Mouse (Mus musculus): ENCODE data around the gene Lrrc3c. TPM values are rescaled to one million over a fixed set of nuclear protein-coding genes. Genes with fewer than 3 reads are reported as not detected.
A peak's percentile ranks its signal among the peaks of the same experiment; 100 is the strongest.

The Lrrc3c gene
- polyA plus RNA-seq, 1 experiment from 2014 or later: not detected

- H3K4me2 ChIP-seq (ENCODE audit: low read length): no peak overlapping the region
- ATAC-seq (replicated peaks; ENCODE audit: low FRiP score, low TSS enrichment, low read depth): no peak
- WGBS: 93% methylated on average over 3 of the region's 3 CpGs
Measured at GRCm38 (mm10) chr11:98583265-98583552, 14.9 kb upstream of the Lrrc3c start.

DNA sequence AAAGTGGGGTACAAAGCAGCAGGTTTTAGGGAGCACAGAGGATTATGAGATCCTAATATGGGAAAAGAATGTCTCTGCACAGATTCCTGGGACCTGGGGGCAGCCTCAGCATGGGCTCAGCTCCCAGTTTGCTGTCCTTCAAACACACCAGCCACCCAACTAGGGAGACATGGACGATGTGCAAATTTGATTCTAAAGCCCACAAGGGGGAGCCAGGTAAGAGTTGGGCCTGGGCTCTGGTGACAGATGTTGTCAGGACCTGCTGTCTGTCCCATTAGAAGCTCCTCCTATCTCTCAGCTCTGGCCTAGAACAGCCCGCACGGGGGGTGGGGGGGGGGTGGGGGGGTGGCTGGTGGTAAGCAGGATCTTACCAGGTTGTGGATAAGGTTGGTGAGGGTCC is 14.5 kb upstream of the Lrrc3c start:
- peaks cover 27% of the 10 kb centered on the region for H3K4me1 ChIP-seq (replicated peaks; ENCODE audit: control insufficient read depth, insufficient read depth, low read length)
- no peak overlapping the region for H3K9ac ChIP-seq (ENCODE audit: low read length)
- WGBS: 16% methylated on average over 3 of the region's 3 CpGs
- no peaks in the 10 kb centered on the region for H3K9me3 ChIP-seq (ENCODE audit: control insufficient read depth, low read length)
- H3K4me3 ChIP-seq (ENCODE audit: low read depth, low read length): no peak overlapping the region
- no peak overlapping the region for H3K4me2 ChIP-seq (ENCODE audit: low read length)
- H3K36me3 ChIP-seq (ENCODE audit: control insufficient read depth, insufficient read depth, low read length): peaks cover 20% of the 10 kb centered on the region
- DNase-seq (ENCODE audit: low spot score) (no peak), ATAC-seq (replicated peaks; ENCODE audit: low FRiP score, low TSS enrichment, low read depth) (no peak)
- H3K27me3 ChIP-seq (replicated peaks; ENCODE audit: control insufficient read depth, insufficient read depth, low read length): no peaks in the 10 kb centered on the region
- H3K27ac ChIP-seq (ENCODE audit: low read depth): no peak overlapping the region

More at GRCm38 (mm10) chr11:98583265-98583552, 14.9 kb upstream of the Lrrc3c start:
- Histone ChIP-seq H3K9me3 (ENCODE audit: control insufficient read depth, low read length) (no peaks in the 10 kb centered on the region), H3K27me3 (replicated peaks; ENCODE audit: control insufficient read depth, insufficient read depth, low read length) (no peaks in the 10 kb centered on the region), H3K27ac (ENCODE audit: low read depth) (no peak overlapping the region), H3K4me3 (ENCODE audit: low read depth, low read length) (no peak overlapping the region), H3K9ac (ENCODE audit: low read length) (no peak overlapping the region), H3K36me3 (ENCODE audit: control insufficient read depth, insufficient read depth, low read length) (peaks cover 20% of the 10 kb centered on the region), H3K4me1 (replicated peaks; ENCODE audit: control insufficient read depth, insufficient read depth, low read length) (peaks cover 23% of the 10 kb centered on the region)
- DNase-seq (ENCODE audit: low spot score): no peak

DNA sequence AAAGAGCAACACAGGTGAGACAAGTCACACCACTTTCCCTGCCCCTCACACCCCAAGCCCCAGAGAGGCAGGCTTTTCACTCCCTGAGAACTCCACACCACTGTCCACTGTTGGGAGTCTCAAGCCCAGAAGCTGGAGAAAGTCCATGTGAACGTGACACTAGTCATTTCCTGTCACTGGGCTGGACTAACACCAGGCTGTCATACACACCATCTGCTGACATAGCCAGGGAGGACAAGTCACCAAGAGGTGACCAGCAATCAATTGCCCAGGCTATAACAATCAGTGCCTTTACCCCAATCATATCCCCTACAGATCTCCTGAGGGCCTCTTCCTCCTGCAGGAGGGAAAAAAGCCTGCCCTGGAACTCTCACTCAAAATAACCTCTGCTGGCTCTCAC is 13.9 kb upstream of the Lrrc3c start:
- 60% methylated on average over 1 of the region's 1 CpGs for WGBS
- H3K9me3 ChIP-seq (ENCODE audit: control insufficient read depth, low read length): no peaks in the 10 kb centered on the region
- no peaks in the 10 kb centered on the region for H3K27me3 ChIP-seq (replicated peaks; ENCODE audit: control insufficient read depth, insufficient read depth, low read length)
- ATAC-seq (replicated peaks; ENCODE audit: low FRiP score, low TSS enrichment, low read depth): no peak
- H3K36me3 ChIP-seq (ENCODE audit: control insufficient read depth, insufficient read depth, low read length): peaks cover 20% of the 10 kb centered on the region
- no peak for DNase-seq (ENCODE audit: low spot score)
- no peak overlapping the region for H3K4me3 ChIP-seq (ENCODE audit: low read depth, low read length)
- no peak overlapping the region for H3K9ac ChIP-seq (ENCODE audit: low read length)
- peaks cover 31% of the 10 kb centered on the region for H3K4me1 ChIP-seq (replicated peaks; ENCODE audit: control insufficient read depth, insufficient read depth, low read length)
- no peak overlapping the region for H3K27ac ChIP-seq (ENCODE audit: low read depth)
- no peak overlapping the region for H3K4me2 ChIP-seq (ENCODE audit: low read length)

- WGBS: 92% methylated on average over 6 of the region's 6 CpGs
- no peak for DNase-seq (ENCODE audit: low spot score)
- Histone ChIP-seq H3K27ac (ENCODE audit: low read depth) (no peak overlapping the region), H3K9me3 (ENCODE audit: control insufficient read depth, low read length) (no peaks in the 10 kb centered on the region), H3K4me1 (replicated peaks; ENCODE audit: control insufficient read depth, insufficient read depth, low read length) (peaks cover 31% of the 10 kb centered on the region), H3K4me3 (ENCODE audit: low read depth, low read length) (no peak overlapping the region), H3K4me2 (ENCODE audit: low read length) (no peak overlapping the region), H3K9ac (ENCODE audit: low read length) (no peak overlapping the region), H3K36me3 (ENCODE audit: control insufficient read depth, insufficient read depth, low read length) (peaks cover 20% of the 10 kb centered on the region), H3K27me3 (replicated peaks; ENCODE audit: control insufficient read depth, insufficient read depth, low read length) (no peaks in the 10 kb centered on the region)
- no peak for ATAC-seq (replicated peaks; ENCODE audit: low FRiP score, low TSS enrichment, low read depth)
Measured at GRCm38 (mm10) chr11:98584629-98585177, 13.4 kb upstream of the Lrrc3c start.

DNA sequence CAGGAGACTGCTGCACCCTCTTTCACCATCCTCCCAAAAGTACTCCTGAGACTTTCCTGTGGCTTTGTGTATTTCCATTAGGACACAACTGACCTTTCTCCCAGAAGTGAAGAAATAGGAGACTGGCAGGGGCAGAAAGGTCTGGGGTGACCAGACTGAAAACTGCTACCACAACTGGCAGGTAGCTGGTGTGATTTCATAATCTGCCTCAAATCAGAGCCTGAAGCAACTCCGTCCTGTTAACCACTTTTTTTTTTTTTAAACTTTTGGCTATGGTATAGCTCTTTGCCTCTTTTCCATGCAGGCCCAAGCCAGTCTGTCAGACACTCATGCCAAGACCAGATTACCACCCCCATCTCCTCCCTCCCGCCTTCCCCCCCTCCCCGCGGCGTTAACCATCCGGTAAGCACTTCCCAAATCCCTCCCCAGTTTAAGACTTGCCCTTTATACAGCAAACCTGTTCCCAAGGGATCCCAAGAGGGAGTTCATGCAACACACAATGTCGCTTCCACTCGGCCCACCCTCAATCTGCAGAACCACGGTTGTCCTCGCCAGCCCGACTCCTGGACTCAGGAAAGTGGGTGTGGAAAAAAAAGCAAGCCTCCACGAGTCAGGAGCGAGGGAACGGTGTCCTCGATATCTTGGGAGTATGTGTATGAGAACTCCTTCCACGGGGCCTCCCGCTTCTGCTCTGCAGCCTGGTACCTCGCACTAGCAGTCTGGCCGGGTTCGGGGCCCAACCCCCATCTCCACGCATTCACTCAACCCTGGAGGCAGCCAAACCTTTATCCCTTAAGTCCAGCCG is 11.8 kb upstream of the Lrrc3c start:
- peaks cover 40% of the 10 kb centered on the region for H3K4me1 ChIP-seq (replicated peaks; ENCODE audit: control insufficient read depth, insufficient read depth, low read length)
- WGBS: 2% methylated on average over 22 of the region's 22 CpGs

DNA sequence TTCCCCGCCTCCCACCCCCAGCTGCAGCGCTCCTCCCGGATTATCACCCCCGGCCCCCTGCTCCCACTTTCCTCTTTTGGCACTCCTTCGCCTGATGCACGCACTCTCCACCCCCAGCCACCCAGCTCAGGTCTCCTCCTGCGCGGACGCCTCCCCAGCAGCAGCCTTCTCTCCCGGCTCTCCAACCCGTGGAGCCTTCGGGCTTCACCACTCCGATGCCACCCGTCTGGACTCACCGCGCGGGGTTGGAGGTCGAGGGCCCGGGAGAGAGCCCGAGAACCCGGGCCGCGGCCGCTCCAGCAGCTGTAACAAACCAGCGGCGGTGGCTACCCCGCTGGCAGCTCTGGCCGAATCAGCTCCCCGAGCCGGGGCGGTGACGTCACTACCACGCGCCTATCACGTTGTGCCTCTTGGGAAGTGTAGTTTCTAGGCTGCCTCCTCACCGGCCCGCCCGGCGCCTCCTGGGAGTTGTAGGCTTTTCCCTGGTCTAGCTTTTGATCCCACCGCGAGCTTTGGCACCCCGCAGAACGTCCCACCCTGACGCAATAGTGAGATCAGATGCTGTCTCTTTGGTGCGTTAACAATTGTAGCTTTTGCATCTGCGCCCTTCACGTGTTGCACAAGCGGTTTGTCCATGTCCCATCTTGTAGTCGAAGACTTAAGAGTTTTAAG is 11.1 kb upstream of the Lrrc3c start, which contains the start of gene Ormdl3:
Gene Ormdl3 (minus strand): TSS at position 477 of the 672 bp plus-strand sequence.
- peak; percentile 91 for ATAC-seq (replicated peaks; ENCODE audit: low FRiP score, low TSS enrichment, low read depth)
- H3K4me1 ChIP-seq (replicated peaks; ENCODE audit: control insufficient read depth, insufficient read depth, low read length): peaks cover 43% of the 10 kb centered on the region
- H3K9ac ChIP-seq (ENCODE audit: low read length): peak within 1 kb of the TSS; percentile 73
- peak within 1 kb of the TSS; percentile 83 for H3K4me3 ChIP-seq (ENCODE audit: low read depth, low read length)
- H3K27me3 ChIP-seq (replicated peaks; ENCODE audit: control insufficient read depth, insufficient read depth, low read length): no peaks in the 10 kb centered on the region
- H3K27ac ChIP-seq (ENCODE audit: low read depth): peak within 1 kb of the TSS; percentile 84
- no peaks in the 10 kb centered on the region for H3K9me3 ChIP-seq (ENCODE audit: control insufficient read depth, low read length)
- peak within 1 kb of the TSS; percentile 59 for H3K4me2 ChIP-seq (ENCODE audit: low read length)
- H3K36me3 ChIP-seq (ENCODE audit: control insufficient read depth, insufficient read depth, low read length): peaks cover 15% of the 10 kb centered on the region
- DNase-seq (ENCODE audit: low spot score): peak; percentile 99
- under 1% methylated on average over 49 of the region's 49 CpGs for WGBS

More for the DNA sequence above, 11.8 kb upstream of the Lrrc3c start:
- H3K4me2 ChIP-seq (ENCODE audit: low read length): peak overlapping the region; percentile 59
- peak overlapping the region; percentile 73 for H3K9ac ChIP-seq (ENCODE audit: low read length)
- H3K27ac ChIP-seq (ENCODE audit: low read depth): peak overlapping the region; percentile 84; the same call in 1 of the 2 replicates
- H3K4me3 ChIP-seq (ENCODE audit: low read depth, low read length): peak overlapping the region; percentile 83
- DNase-seq (ENCODE audit: low spot score): peak; percentile 71
- no peaks in the 10 kb centered on the region for H3K27me3 ChIP-seq (replicated peaks; ENCODE audit: control insufficient read depth, insufficient read depth, low read length)
- peaks cover 15% of the 10 kb centered on the region for H3K36me3 ChIP-seq (ENCODE audit: control insufficient read depth, insufficient read depth, low read length)
- ATAC-seq (replicated peaks; ENCODE audit: low FRiP score, low TSS enrichment, low read depth): peak; percentile 26
- no peaks in the 10 kb centered on the region for H3K9me3 ChIP-seq (ENCODE audit: control insufficient read depth, low read length)

DNA sequence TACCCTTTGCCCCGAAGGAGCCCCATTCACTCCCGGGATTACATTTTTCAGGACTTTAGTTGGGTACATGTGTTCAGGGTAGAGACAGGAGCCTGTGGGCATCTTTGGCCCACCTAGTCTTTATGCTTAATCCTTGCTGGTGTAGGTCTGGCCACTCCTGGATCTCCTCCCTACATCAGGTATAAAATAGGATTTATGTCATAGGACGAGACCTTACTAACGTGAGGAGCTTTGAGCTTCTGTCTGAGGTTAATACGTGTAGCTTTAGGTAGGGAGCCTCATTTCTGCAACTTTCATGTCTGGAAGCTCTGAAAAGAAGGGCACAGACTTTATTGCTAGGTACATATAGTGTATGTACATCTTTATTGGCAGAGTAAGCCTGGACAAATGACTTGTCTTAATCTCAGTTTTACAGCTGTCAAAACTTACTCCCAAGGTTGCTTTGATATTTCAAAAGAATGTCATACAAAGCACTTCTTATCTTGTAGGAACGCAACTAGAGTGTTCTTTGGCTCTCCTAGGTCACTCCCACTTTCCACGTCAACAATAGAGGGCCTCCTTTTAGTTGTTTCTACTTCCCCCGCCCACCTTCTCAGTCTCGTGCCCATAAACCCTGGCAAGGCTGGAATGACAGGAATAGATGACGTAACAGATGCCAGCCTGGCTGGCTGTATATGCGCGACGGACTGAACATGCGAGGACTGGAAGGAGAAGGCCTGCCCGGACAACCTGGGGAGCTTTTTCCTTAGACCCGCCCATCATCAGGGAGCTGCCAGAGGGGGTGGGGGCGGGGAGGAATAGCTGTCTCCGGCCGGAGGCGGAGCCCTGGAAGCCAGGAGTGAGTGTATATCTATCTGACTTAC is 10.2 kb upstream of the Lrrc3c start:
- Histone ChIP-seq H3K4me2 (ENCODE audit: low read length) (peak overlapping the region; percentile 59), H3K27me3 (replicated peaks; ENCODE audit: control insufficient read depth, insufficient read depth, low read length) (no peaks in the 10 kb centered on the region), H3K27ac (ENCODE audit: low read depth) (peak overlapping the region; percentile 84), H3K4me1 (replicated peaks; ENCODE audit: control insufficient read depth, insufficient read depth, low read length) (peaks cover 43% of the 10 kb centered on the region), H3K9me3 (ENCODE audit: control insufficient read depth, low read length) (no peaks in the 10 kb centered on the region), H3K4me3 (ENCODE audit: low read depth, low read length) (peak overlapping the region; percentile 83), H3K9ac (ENCODE audit: low read length) (peak overlapping the region; percentile 29), H3K36me3 (ENCODE audit: control insufficient read depth, insufficient read depth, low read length) (peaks cover 6% of the 10 kb centered on the region)
- WGBS: 5% methylated on average over 20 of the region's 20 CpGs
- ATAC-seq (replicated peaks; ENCODE audit: low FRiP score, low TSS enrichment, low read depth) (peak; percentile 59), DNase-seq (ENCODE audit: low spot score) (peak; percentile 91)

DNA sequence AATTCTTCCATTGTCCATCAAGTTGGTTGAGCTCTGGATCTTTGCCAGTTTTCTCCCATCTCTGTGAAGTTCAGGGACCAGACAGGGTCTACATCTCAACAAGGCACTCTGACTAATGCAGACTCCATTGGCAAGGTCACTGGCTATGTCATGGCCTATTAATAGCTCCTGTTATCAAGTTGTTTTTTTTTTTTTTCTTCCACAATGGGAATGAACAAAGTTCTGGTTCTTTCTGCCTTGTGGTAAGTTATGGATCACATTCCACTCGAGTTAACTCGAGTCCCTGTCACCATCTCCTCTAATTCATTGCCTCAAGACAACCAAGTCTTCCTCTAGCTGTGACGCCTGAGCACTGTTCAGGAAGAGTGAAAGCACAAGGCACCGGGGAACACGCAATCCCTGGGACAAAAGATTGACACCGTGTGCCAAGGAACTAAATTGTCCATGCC is 9.2 kb upstream of the Lrrc3c start:
- peak overlapping the region; percentile 7; the same call in 1 of the 2 replicates for H3K27ac ChIP-seq (ENCODE audit: low read depth)
- ATAC-seq (replicated peaks; ENCODE audit: low FRiP score, low TSS enrichment, low read depth) (no peak), DNase-seq (ENCODE audit: low spot score) (no peak)
- H3K9me3 ChIP-seq (ENCODE audit: control insufficient read depth, low read length): no peaks in the 10 kb centered on the region
- 63% methylated on average over 6 of the region's 6 CpGs for WGBS
- H3K4me2 ChIP-seq (ENCODE audit: low read length): peak overlapping the region; percentile 59; the same call in 1 of the 2 replicates
- H3K9ac ChIP-seq (ENCODE audit: low read length): no peak overlapping the region
- H3K27me3 ChIP-seq (replicated peaks; ENCODE audit: control insufficient read depth, insufficient read depth, low read length): no peaks in the 10 kb centered on the region
- H3K4me1 ChIP-seq (replicated peaks; ENCODE audit: control insufficient read depth, insufficient read depth, low read length): peaks cover 43% of the 10 kb centered on the region
- no peaks in the 10 kb centered on the region for H3K36me3 ChIP-seq (ENCODE audit: control insufficient read depth, insufficient read depth, low read length)
- no peak overlapping the region for H3K4me3 ChIP-seq (ENCODE audit: low read depth, low read length)
